Mouse (Mus musculus): ENCODE measurements at regions not wholly inside any gene's neighbourhood (a gene's known extent, or its start where the extent isn't known, plus 50 kb on each side); places are given as distances from the start of the nearest gene placed in this dataset.

DNA sequence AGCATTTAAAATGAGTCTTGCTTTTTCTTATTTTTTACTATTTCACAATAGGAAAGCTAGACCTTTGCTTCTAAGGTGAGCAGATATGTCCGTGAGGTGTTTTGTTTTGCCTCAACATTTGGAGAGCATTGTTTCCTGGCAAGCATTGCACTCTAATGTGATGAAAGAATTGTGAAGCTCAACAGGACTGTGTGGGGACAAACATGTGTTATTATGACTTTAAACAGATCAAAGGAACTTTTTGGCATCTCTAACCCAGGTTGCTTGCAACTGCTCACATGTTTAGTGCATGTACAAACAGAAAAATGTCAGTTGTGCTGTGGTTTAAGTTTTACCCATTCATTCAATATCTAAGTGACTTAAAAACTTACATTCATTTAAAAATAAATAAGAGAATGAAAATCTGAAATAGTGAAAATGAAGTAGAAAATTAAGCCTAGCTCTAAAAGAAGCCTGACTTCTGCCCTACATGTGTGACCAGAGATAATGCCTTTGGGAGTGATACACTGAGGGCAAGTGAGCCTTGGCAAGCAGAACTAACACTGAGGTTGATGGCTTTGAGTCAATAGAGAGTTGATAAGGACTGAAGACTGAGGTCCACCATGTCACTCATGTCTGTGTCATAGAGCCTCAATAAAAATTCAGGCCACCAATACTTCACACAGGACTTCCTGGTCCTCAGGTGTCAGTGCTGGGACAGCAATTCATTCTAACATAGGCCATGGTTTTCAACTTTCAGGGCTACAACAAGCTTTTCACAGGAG is 243.6 kb downstream of the Rnf152 start:
- H3K4me3 ChIP-seq (ENCODE audit: control insufficient read depth in 1 of 2, insufficient read depth in 1 of 2, low read depth in 2 of 2, low read length in 2 of 2): no peak overlapping the region
- no peaks in the 10 kb centered on the region for H3K27me3 ChIP-seq (ENCODE audit: control insufficient read depth in 1 of 2, insufficient read depth in 2 of 2, low read length in 2 of 2)
- no peak overlapping the region for H3K27ac ChIP-seq (ENCODE audit: control insufficient read depth, low read depth, low read length)
- H3K4me1 ChIP-seq (ENCODE audit: control insufficient read depth in 1 of 2, insufficient read depth in 2 of 2, low read length in 2 of 2): no peaks in the 10 kb centered on the region
- H3K79me2 ChIP-seq (ENCODE audit: control insufficient read depth, insufficient read depth, low read length, poor library complexity): no peaks in the 10 kb centered on the region
- TF ChIP-seq RAD21 (IDR thresholded peaks at IDR 0.05; ENCODE audit: low read depth, low read length) (no peak), MAX (IDR thresholded peaks at IDR 0.05; ENCODE audit: low read length) (no peak), MXI1 (IDR thresholded peaks at IDR 0.05; ENCODE audit: low read depth, low read length) (no peak), ZMIZ1 (IDR thresholded peaks at IDR 0.05; ENCODE audit: low read depth, low read length) (no peak), UBTF (IDR thresholded peaks at IDR 0.05; ENCODE audit: borderline replicate concordance, insufficient read depth, low read depth, low read length) (no peak), MAZ (IDR thresholded peaks at IDR 0.05; ENCODE audit: low read depth, low read length) (no peak), POLR2AphosphoS2 (IDR thresholded peaks at IDR 0.05; ENCODE audit: low read length) (no peak), TBP (IDR thresholded peaks at IDR 0.05; ENCODE audit: low read depth, low read length) (no peak), ELF1 (IDR thresholded peaks at IDR 0.05; ENCODE audit: low read depth, low read length) (no peak), EP300 (IDR thresholded peaks at IDR 0.05; ENCODE audit: low read depth in 1 of 2, low read length in 2 of 2) (no peak), ZKSCAN1 (IDR thresholded peaks at IDR 0.05; ENCODE audit: low read depth, low read length) (no peak), CHD2 (IDR thresholded peaks at IDR 0.05; ENCODE audit: low read length) (no peak), NELFE (IDR thresholded peaks at IDR 0.05; ENCODE audit: low read depth, low read length) (no peak), MAFK (IDR thresholded peaks at IDR 0.05; ENCODE audit: borderline replicate concordance, low read depth, low read length) (no peak), MYB (IDR thresholded peaks at IDR 0.05; ENCODE audit: low read depth, low read length) (no peak), RCOR1 (IDR thresholded peaks at IDR 0.05; ENCODE audit: low read depth, low read length) (no peak)
- H3K9ac ChIP-seq (ENCODE audit: control insufficient read depth, low read depth, low read length, poor library complexity, severe bottlenecking): no peak overlapping the region
- no peak for DNase-seq (ENCODE audit: low read depth, low spot score)
- H3K36me3 ChIP-seq (ENCODE audit: control insufficient read depth in 1 of 2, insufficient read depth in 2 of 2, low read length in 2 of 2): no peaks in the 10 kb centered on the region
- no peaks in the 10 kb centered on the region for H3K9me3 ChIP-seq (replicated peaks; ENCODE audit: insufficient read depth, low read length)

DNA sequence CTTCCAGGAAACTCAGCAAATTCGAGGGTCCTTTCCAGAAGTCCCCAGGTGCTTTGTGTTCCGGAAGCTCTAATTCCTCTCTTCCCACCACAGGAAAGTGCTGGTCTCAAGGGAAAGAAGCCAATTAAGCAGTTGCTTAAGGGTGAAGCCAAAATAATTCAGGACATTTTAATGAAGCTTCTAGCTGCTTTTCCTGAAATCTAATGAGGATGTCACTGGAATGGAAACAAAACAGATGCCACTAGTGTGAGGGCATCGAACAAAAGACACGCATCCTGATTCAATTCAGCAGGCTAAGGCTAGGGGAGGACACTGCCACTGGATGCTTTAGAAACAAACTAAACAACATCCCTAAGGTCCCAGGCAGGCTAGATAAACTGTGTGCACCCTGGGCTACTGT is 245.3 kb downstream of the Rnf152 start:
- Histone ChIP-seq H3K27ac (ENCODE audit: control insufficient read depth, low read depth, low read length) (no peak overlapping the region), H3K9ac (ENCODE audit: control insufficient read depth, low read depth, low read length, poor library complexity, severe bottlenecking) (no peak overlapping the region), H3K4me3 (ENCODE audit: control insufficient read depth in 1 of 2, insufficient read depth in 1 of 2, low read depth in 2 of 2, low read length in 2 of 2) (no peak overlapping the region), H3K36me3 (ENCODE audit: control insufficient read depth in 1 of 2, insufficient read depth in 2 of 2, low read length in 2 of 2) (no peaks in the 10 kb centered on the region), H3K4me1 (ENCODE audit: control insufficient read depth in 1 of 2, insufficient read depth in 2 of 2, low read length in 2 of 2) (no peaks in the 10 kb centered on the region), H3K79me2 (ENCODE audit: control insufficient read depth, insufficient read depth, low read length, poor library complexity) (no peaks in the 10 kb centered on the region), H3K27me3 (ENCODE audit: control insufficient read depth in 1 of 2, insufficient read depth in 2 of 2, low read length in 2 of 2) (no peaks in the 10 kb centered on the region), H3K9me3 (replicated peaks; ENCODE audit: insufficient read depth, low read length) (no peaks in the 10 kb centered on the region)
- no peak for DNase-seq (ENCODE audit: low read depth, low spot score)
- TF ChIP-seq ZC3H11A (IDR thresholded peaks at IDR 0.05; ENCODE audit: low read depth, low read length) (no peak), POLR2AphosphoS5 (IDR thresholded peaks at IDR 0.05; ENCODE audit: borderline replicate concordance, low read depth, low read length) (no peak), SIN3A (IDR thresholded peaks at IDR 0.05; ENCODE audit: low read length) (no peak), RAD21 (IDR thresholded peaks at IDR 0.05; ENCODE audit: low read depth, low read length) (no peak), MAX (IDR thresholded peaks at IDR 0.05; ENCODE audit: low read length) (no peak), POLR2A (IDR thresholded peaks at IDR 0.05; ENCODE audit: control insufficient read depth in 1 of 2, insufficient read depth in 1 of 2, low read depth in 1 of 2, low read length in 2 of 2, poor library complexity in 1 of 2) (no peak), JUND (IDR thresholded peaks at IDR 0.05; ENCODE audit: low read depth, low read length) (no peak), GATA1 (IDR thresholded peaks at IDR 0.05; ENCODE audit: low read depth, low read length) (no peak), TCF12 (IDR thresholded peaks at IDR 0.05; ENCODE audit: low read depth, low read length) (no peak), E2F4 (IDR thresholded peaks at IDR 0.05; ENCODE audit: borderline replicate concordance, low read depth, low read length) (no peak), UBTF (IDR thresholded peaks at IDR 0.05; ENCODE audit: borderline replicate concordance, insufficient read depth, low read depth, low read length) (no peak), USF2 (IDR thresholded peaks at IDR 0.05; ENCODE audit: borderline replicate concordance in 1 of 2, insufficient read depth in 1 of 2, low read depth in 1 of 2, low read length in 2 of 2) (no peak), SMC3 (IDR thresholded peaks at IDR 0.05; ENCODE audit: low read depth, low read length) (no peak), GABPA (IDR thresholded peaks at IDR 0.05; ENCODE audit: low read depth, low read length) (no peak), POLR2AphosphoS2 (IDR thresholded peaks at IDR 0.05; ENCODE audit: low read length) (no peak), ETS1 (IDR thresholded peaks at IDR 0.05; ENCODE audit: low read depth, low read length) (no peak), MAFK (IDR thresholded peaks at IDR 0.05; ENCODE audit: borderline replicate concordance, low read depth, low read length) (no peak), EP300 (IDR thresholded peaks at IDR 0.05; ENCODE audit: low read depth in 1 of 2, low read length in 2 of 2) (no peak)

Measured in MEL (cell line).